Mouse (Mus musculus) cerebellum, adult 11-12 months (tissue): ENCODE data around the gene Ninj1.
A peak's percentile ranks its signal among the peaks of the same experiment; 100 is the strongest.

Experiments used
- DNase-seq: peaks from one replicate; pipeline ENCODE4 v3.0.0; 2022

The Ninj1 gene

GRCm38 (mm10) chr13:49198734-49199133, 11.4 kb downstream of the Ninj1 start:
- DNase-seq, result no peak

- DNase-seq, result no peak
Observed at GRCm38 (mm10) chr13:49199891-49200290, 12.6 kb downstream of the Ninj1 start.

GRCm38 (mm10) chr13:49200688-49201087, 13.4 kb downstream of the Ninj1 start:
- DNase-seq, result no peak

GRCm38 (mm10) chr13:49202556-49202955, 15.3 kb downstream of the Ninj1 start:
- DNase-seq, result no peak

- peak; percentile 73 for DNase-seq
Observed at GRCm38 (mm10) chr13:49205381-49205998, 18.2 kb downstream of the Ninj1 start.

GRCm38 (mm10) chr13:49206341-49206740, 19.1 kb downstream of the Ninj1 start:
- DNase-seq, result peak; percentile 26

GRCm38 (mm10) chr13:49209306-49209705, 22.0 kb downstream of the Ninj1 start:
- no peak for DNase-seq

GRCm38 (mm10) chr13:49212711-49213500, 25.6 kb downstream of the Ninj1 start:
- peak; percentile 56 for DNase-seq

GRCm38 (mm10) chr13:49213531-49213932, 26.2 kb downstream of the Ninj1 start:
- DNase-seq, result peak; percentile 79

GRCm38 (mm10) chr13:49214454-49214853, 27.2 kb downstream of the Ninj1 start:
- DNase-seq, result no peak

GRCm38 (mm10) chr13:49215128-49215503, 27.8 kb downstream of the Ninj1 start:
- DNase-seq, result no peak

- peak; percentile 91 for DNase-seq
Observed at GRCm38 (mm10) chr13:49215504-49216219, 28.4 kb downstream of the Ninj1 start, which contains the start of gene Card19. Card19 (minus strand) TSS chr13:49216037.

- no peak for DNase-seq
Observed at GRCm38 (mm10) chr13:49216220-49216552, 28.9 kb downstream of the Ninj1 start.

- DNase-seq, result no peak
Observed at GRCm38 (mm10) chr13:49216808-49217561, 29.7 kb downstream of the Ninj1 start.

- DNase-seq, result no peak
Observed at GRCm38 (mm10) chr13:49218651-49219050, 31.4 kb downstream of the Ninj1 start.

GRCm38 (mm10) chr13:49219367-49219766, 32.1 kb downstream of the Ninj1 start:
- no peak for DNase-seq

- no peak for DNase-seq
Observed at GRCm38 (mm10) chr13:49220912-49221311, 33.6 kb downstream of the Ninj1 start.

GRCm38 (mm10) chr13:49224314-49224713, 37.0 kb downstream of the Ninj1 start:
- DNase-seq, result no peak

- no peak for DNase-seq
Observed at GRCm38 (mm10) chr13:49224729-49225128, 37.4 kb downstream of the Ninj1 start.

GRCm38 (mm10) chr13:49225159-49225558, 37.9 kb downstream of the Ninj1 start:
- DNase-seq, result no peak

GRCm38 (mm10) chr13:49225633-49226032, 38.3 kb downstream of the Ninj1 start:
- DNase-seq, result no peak

- DNase-seq, result no peak
Observed at GRCm38 (mm10) chr13:49233792-49234572, 46.7 kb downstream of the Ninj1 start.
